In genomic region chr14:78535366-78535765, GRCm38 (mm10) we compare ENCODE assay signal across 8 mouse cellular contexts. TPM values are rescaled to one million over a fixed set of nuclear protein-coding genes. Genes with fewer than 3 reads are reported as not detected.
A peak's percentile ranks its signal among the peaks of the same experiment; 100 is the strongest.
DNase-seq lines count a peak whose midpoint lies in the region; ATAC-seq and TF ChIP-seq lines count a peak whose summit lies in the region.

No protein-coding gene starts in this region.

- no peak for TF ChIP-seq CTCF in bone marrow macrophage, adult 2 months (IDR thresholded peaks at IDR 0.05; ENCODE audit: low read depth, low read length)

- H3K4me1 ChIP-seq in heart, embryonic 12.5 days (replicated peaks): peaks cover 33% of the 10 kb centered on the region
- peaks cover 23% of the 10 kb centered on the region for H3K4me1 ChIP-seq in bone marrow macrophage, adult 2 months (ENCODE audit: control insufficient read depth, insufficient read depth, low read length)
- peaks cover 23% of the 10 kb centered on the region for H3K4me1 ChIP-seq in hindbrain, embryonic 10.5 days (replicated peaks)
- peaks cover 36% of the 10 kb centered on the region for H3K4me1 ChIP-seq in midbrain, embryonic 10.5 days

- peak overlapping the region; percentile 99 for H3K9ac ChIP-seq in heart, embryonic 12.5 days

- TF ChIP-seq POLR2A in bone marrow macrophage, adult 2 months (IDR thresholded peaks at IDR 0.05; ENCODE audit: borderline replicate concordance, low read depth, low read length): no peak

- H3K4me3 ChIP-seq in heart, embryonic 12.5 days: peak overlapping the region; percentile 92
- peak overlapping the region; percentile 26 for H3K4me3 ChIP-seq in bone marrow macrophage, adult 2 months (ENCODE audit: insufficient read depth, low read length)
- H3K4me3 ChIP-seq in hindbrain, embryonic 10.5 days: peak overlapping the region; percentile 87
- H3K4me3 ChIP-seq in midbrain, embryonic 10.5 days: peak overlapping the region; percentile 87

- peak overlapping the region; percentile 68 for H3K4me2 ChIP-seq in heart, embryonic 12.5 days

- 50% methylated on average over 2 of the region's 2 CpGs for WGBS in heart, embryonic 12.5 days
- 61% methylated on average over 2 of the region's 2 CpGs for WGBS in hindbrain, embryonic 10.5 days
- 37% methylated on average over 2 of the region's 2 CpGs for WGBS in midbrain, embryonic 10.5 days

- H3K27me3 ChIP-seq in heart, embryonic 12.5 days (replicated peaks): no peaks in the 10 kb centered on the region
- H3K27me3 ChIP-seq in hindbrain, embryonic 10.5 days (ENCODE audit: insufficient read depth, poor library complexity, severe bottlenecking): no peaks in the 10 kb centered on the region
- H3K27me3 ChIP-seq in midbrain, embryonic 10.5 days (ENCODE audit: low read depth, poor library complexity, severe bottlenecking): no peaks in the 10 kb centered on the region

- H3K27ac ChIP-seq in heart, embryonic 12.5 days (ENCODE audit: poor library complexity, severe bottlenecking): no peak overlapping the region
- no peak overlapping the region for H3K27ac ChIP-seq in bone marrow macrophage, adult 2 months (ENCODE audit: insufficient read depth, low read depth, low read length)
- peak overlapping the region; percentile 98 for H3K27ac ChIP-seq in hindbrain, embryonic 10.5 days
- peak overlapping the region; percentile 97 for H3K27ac ChIP-seq in midbrain, embryonic 10.5 days (replicated peaks)

- no peaks in the 10 kb centered on the region for H3K36me3 ChIP-seq in heart, embryonic 12.5 days
- no peaks in the 10 kb centered on the region for H3K36me3 ChIP-seq in hindbrain, embryonic 10.5 days
- H3K36me3 ChIP-seq in midbrain, embryonic 10.5 days: no peaks in the 10 kb centered on the region

- DNase-seq in heart, adult 9 months (ENCODE audit: low spot score in 2 of 2): no peak
- no peak for DNase-seq in hindbrain, embryonic 10.5 days (ENCODE audit: low spot score)
- no peak for DNase-seq in midbrain, embryonic 10.5 days (ENCODE audit: low spot score)
- no peak for DNase-seq in MN1 (ENCODE audit: low spot score)
- no peak for DNase-seq in right cerebral cortex, postnatal 10 days (ENCODE audit: low spot score in 2 of 2)
- DNase-seq in gastrocnemius, postnatal 10 days: no peak

- ATAC-seq in heart, embryonic 12.5 days (ENCODE audit: insufficient number of reproducible peaks, low FRiP score): no peak

- no peaks in the 10 kb centered on the region for H3K9me3 ChIP-seq in heart, embryonic 12.5 days (replicated peaks)
- H3K9me3 ChIP-seq in hindbrain, embryonic 10.5 days: no peaks in the 10 kb centered on the region
- H3K9me3 ChIP-seq in midbrain, embryonic 10.5 days (replicated peaks): no peaks in the 10 kb centered on the region

RNA-seq across cellular contexts. Expression of gene Akap11, which starts 1.2 kb away (rescaled TPM):
- 20.0 and 20.7 TPM in 2 replicates for polyA plus RNA-seq in heart, embryonic 12.5 days (2016; fragmentation: Nextera tagmentation; extraction: Ambion mirVana)
- 12.6 and 14.8 TPM in 2 replicates for polyA plus RNA-seq in bone marrow macrophage, adult 2 months (2012; ENCODE audit: insufficient read depth, insufficient read length, missing spikeins)
- 16.3 and 18.5 TPM in 2 replicates for polyA plus RNA-seq in hindbrain, embryonic 10.5 days (2016; fragmentation: Nextera tagmentation; extraction: Ambion mirVana)
- polyA plus RNA-seq in midbrain, embryonic 10.5 days (2016; fragmentation: Nextera tagmentation; extraction: Ambion mirVana): 15.6 and 17.9 TPM in 2 replicates
- 10 to 100 TPM; 30.2 to 36.8 TPM for total RNA-seq in gastrocnemius, postnatal 10 days (2021)

Comparison
In these comparisons a context has a peak if more than half of its experiments do, and no peak if none do; other contexts are left out.
1. H3K27ac ChIP-seq: peak in hindbrain, embryonic 10.5 days (single experiment) and midbrain, embryonic 10.5 days (single experiment); none in heart, embryonic 12.5 days (single experiment) and bone marrow macrophage, adult 2 months (single experiment).
2. H3K4me3 ChIP-seq: peak in every context shown above with its lines; median percentile 92 in heart, embryonic 12.5 days; 87 in hindbrain, embryonic 10.5 days; 87 in midbrain, embryonic 10.5 days; 26 in bone marrow macrophage, adult 2 months.